Mouse (Mus musculus) spleen, adult 2 months (tissue): ENCODE results near the gene Vsig8. TPM values are rescaled to one million over a fixed set of nuclear protein-coding genes. Genes with fewer than 3 reads are reported as not detected.

Source experiments
- DNase-seq, 2 experiments: peaks; one replicate each; pipeline versions ENCODE4 v3.0.0 to v3.0.0-alpha.2; 2012 to 2021; ENCODE audit warnings: low spot score in 2 of 2, low read depth in 1 of 2
- H3K27ac ChIP-seq: fragments of 200-500 bp; 2 replicates; pipeline ENCODE4 v1.5.1; 2012; ENCODE audit warnings: low read length, inconsistent platforms; ENCODE audit not compliant: insufficient read depth
- H3K27me3 ChIP-seq: fragments of 200-500 bp; 2 replicates; pipeline ENCODE4 v1.6.1; 2012; ENCODE audit warnings: mild to moderate bottlenecking, moderate library complexity, low read length, inconsistent platforms; ENCODE audit not compliant: control insufficient read depth, insufficient read depth
- H3K36me3 ChIP-seq: fragments of 200-500 bp; 2 replicates; pipeline ENCODE4 v1.6.1; 2012; ENCODE audit warnings: mild to moderate bottlenecking, low read length, inconsistent platforms; ENCODE audit not compliant: control insufficient read depth, insufficient read depth
- H3K4me1 ChIP-seq: fragments of 200-500 bp; 2 replicates; pipeline ENCODE4 v1.6.1; 2011; ENCODE audit warnings: inconsistent platforms; ENCODE audit not compliant: control insufficient read depth, insufficient read depth, insufficient read length
- H3K4me3 ChIP-seq: fragments of 200-500 bp; 2 replicates; pipeline ENCODE4 v1.5.1; 2011; ENCODE audit warnings: mild to moderate bottlenecking, inconsistent platforms; ENCODE audit not compliant: insufficient read depth, insufficient read length; ENCODE audit errors: extremely low read depth
- CTCF ChIP-seq: fragments of 200-500 bp; IDR thresholded peaks from 2 replicates; pipeline ENCODE4 v1.5.1; 2011; ENCODE audit warnings: mild to moderate bottlenecking, inconsistent platforms; ENCODE audit not compliant: insufficient read depth, insufficient read length, insufficient replicate concordance; ENCODE audit errors: extremely low read depth
- POLR2A ChIP-seq: fragments of 200-500 bp; IDR thresholded peaks from 2 replicates; pipeline ENCODE4 v1.6.1; 2011; ENCODE audit warnings: low read depth, low read length, inconsistent platforms
- WGBS: fragments of 180-500 bp; shearing (Covaris S2); methylation state at CpG from one replicate; pipeline ENCODE4 v1.1.7; 2018; 5-methylcytosine and 5-hydroxymethylcytosine counted together
- polyA plus RNA-seq: library from polyadenylated mRNA; depleted of rRNA; stranded (reverse); fragments of >200 nt; gene quantifications from 2 replicates; pipeline ENCODE4 v1.2.3, GENCODE M21; 2012

Vsig8 gene
- polyA plus RNA-seq, 1 experiment, result 0.09 TPM

- Histone ChIP-seq H3K27me3 (no peaks in the 10 kb centered on the region), H3K4me1 (peaks cover 14% of the 10 kb centered on the region), H3K36me3 (no peaks in the 10 kb centered on the region), H3K4me3 (peak within 1 kb of the TSS; percentile 36), H3K27ac (0 out of 2 replicates have a peak within 1 kb of the TSS, but pooled peaks have one; percentile 18)
- TF ChIP-seq CTCF (no peak), POLR2A (no peak)
- DNase-seq, result peak; percentile 71 to 75
- WGBS, result 3% methylated on average over 28 of the region's 28 CpGs
Observed at GRCm38 (mm10) chr1:172520576-172521440, 34.9 kb upstream of the Vsig8 start, which contains the start of gene Cfap45. Gene Cfap45 (plus strand): TSS chr1:172520801.

GRCm38 (mm10) chr1:172522524-172522923 is 33.2 kb upstream of the Vsig8 start:
- Histone ChIP-seq H3K36me3 (no peaks in the 10 kb centered on the region), H3K27me3 (no peaks in the 10 kb centered on the region), H3K4me3 (no peak overlapping the region), H3K27ac (no peak overlapping the region), H3K4me1 (peaks cover 19% of the 10 kb centered on the region)
- 27% methylated on average over 7 of the region's 7 CpGs for WGBS
- TF ChIP-seq CTCF, result no peak
- TF ChIP-seq POLR2A, result no peak
- peak in 1 of 2 experiments; percentile 65 for DNase-seq

GRCm38 (mm10) chr1:172523699-172524101 is 32.0 kb upstream of the Vsig8 start:
- DNase-seq, result no peak
- no peaks in the 10 kb centered on the region for H3K27me3 ChIP-seq
- H3K36me3 ChIP-seq, result no peaks in the 10 kb centered on the region
- H3K4me3 ChIP-seq, result no peak overlapping the region
- no peak overlapping the region for H3K27ac ChIP-seq
- H3K4me1 ChIP-seq, result peaks cover 19% of the 10 kb centered on the region
- 54% methylated on average over 12 of the region's 12 CpGs for WGBS
- TF ChIP-seq POLR2A (no peak), CTCF (no peak)

- H3K4me1 ChIP-seq, result peaks cover 19% of the 10 kb centered on the region
- peak overlapping the region; percentile 27 for H3K27ac ChIP-seq
- no peaks in the 10 kb centered on the region for H3K36me3 ChIP-seq
- TF ChIP-seq POLR2A, result no peak
- TF ChIP-seq CTCF, result peak; percentile 4; the same call in 1 of the 2 replicates
- DNase-seq, result no peak
- H3K4me3 ChIP-seq, result peak overlapping the region; percentile 40; the same call in 1 of the 2 replicates
- H3K27me3 ChIP-seq, result no peaks in the 10 kb centered on the region
- 3% methylated on average over 15 of the region's 15 CpGs for WGBS
Observed at GRCm38 (mm10) chr1:172525027-172525764, 30.5 kb upstream of the Vsig8 start.

- no peak for TF ChIP-seq CTCF
- no peak for TF ChIP-seq POLR2A
- Histone ChIP-seq H3K27ac (peak overlapping the region; percentile 45; the same call in 1 of the 2 replicates), H3K27me3 (no peaks in the 10 kb centered on the region), H3K4me1 (peaks cover 19% of the 10 kb centered on the region), H3K36me3 (no peaks in the 10 kb centered on the region), H3K4me3 (peak overlapping the region; percentile 47)
- DNase-seq, result no peak
- 18% methylated on average over 7 of the region's 7 CpGs for WGBS
Observed at GRCm38 (mm10) chr1:172525971-172526370, 29.8 kb upstream of the Vsig8 start.

GRCm38 (mm10) chr1:172526380-172527081 is 29.2 kb upstream of the Vsig8 start:
- peaks cover 16% of the 10 kb centered on the region for H3K4me1 ChIP-seq
- H3K36me3 ChIP-seq, result no peaks in the 10 kb centered on the region
- no peaks in the 10 kb centered on the region for H3K27me3 ChIP-seq
- peak overlapping the region; percentile 45 for H3K27ac ChIP-seq
- TF ChIP-seq CTCF (no peak), POLR2A (no peak)
- DNase-seq, result no peak
- WGBS, result 4% methylated on average over 23 of the region's 23 CpGs
- H3K4me3 ChIP-seq, result peak overlapping the region; percentile 47
